Mouse (Mus musculus): ENCODE results near the gene Kirrel3. TPM values are rescaled to one million over a fixed set of nuclear protein-coding genes. Genes with fewer than 3 reads are reported as not detected.

The Kirrel3 gene
- polyA plus RNA-seq, 1 experiment from 2014 or later: 0.23 TPM

DNA sequence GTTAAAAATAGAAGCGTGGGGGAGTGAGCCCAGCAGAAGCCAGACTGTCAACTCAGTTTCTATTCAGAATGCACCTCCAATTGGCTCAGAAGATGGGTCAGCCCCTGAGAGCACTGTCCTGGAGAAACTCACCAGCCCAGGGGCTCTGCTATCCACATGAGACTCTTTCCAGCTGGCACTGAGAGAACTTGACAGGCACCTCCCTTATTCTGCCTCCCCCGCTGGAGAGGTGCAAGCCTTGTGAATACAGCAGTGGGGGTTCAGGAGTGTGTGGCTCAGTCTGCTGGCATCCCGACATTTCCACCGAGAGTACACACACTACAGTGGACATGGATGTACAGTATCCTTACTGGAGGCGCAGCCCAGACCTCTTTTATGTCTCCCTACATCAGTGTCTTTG is 210.0 kb downstream of the Kirrel3 start:
- no peaks in the 10 kb centered on the region for H3K4me1 ChIP-seq (replicated peaks)
- H3K9ac ChIP-seq: no peak overlapping the region
- WGBS (ENCODE audit: insufficient replicate concordance): 55% methylated on average over 5 of the region's 5 CpGs
- DNase-seq (no peak), ATAC-seq (ENCODE audit: low read depth) (no peak)
- no peaks in the 10 kb centered on the region for H3K27me3 ChIP-seq
- H3K4me3 ChIP-seq (replicated peaks): no peak overlapping the region
- no peaks in the 10 kb centered on the region for H3K36me3 ChIP-seq
- no peak overlapping the region for H3K4me2 ChIP-seq
- no peaks in the 10 kb centered on the region for H3K9me3 ChIP-seq (replicated peaks)
- no peak overlapping the region for H3K27ac ChIP-seq

DNA sequence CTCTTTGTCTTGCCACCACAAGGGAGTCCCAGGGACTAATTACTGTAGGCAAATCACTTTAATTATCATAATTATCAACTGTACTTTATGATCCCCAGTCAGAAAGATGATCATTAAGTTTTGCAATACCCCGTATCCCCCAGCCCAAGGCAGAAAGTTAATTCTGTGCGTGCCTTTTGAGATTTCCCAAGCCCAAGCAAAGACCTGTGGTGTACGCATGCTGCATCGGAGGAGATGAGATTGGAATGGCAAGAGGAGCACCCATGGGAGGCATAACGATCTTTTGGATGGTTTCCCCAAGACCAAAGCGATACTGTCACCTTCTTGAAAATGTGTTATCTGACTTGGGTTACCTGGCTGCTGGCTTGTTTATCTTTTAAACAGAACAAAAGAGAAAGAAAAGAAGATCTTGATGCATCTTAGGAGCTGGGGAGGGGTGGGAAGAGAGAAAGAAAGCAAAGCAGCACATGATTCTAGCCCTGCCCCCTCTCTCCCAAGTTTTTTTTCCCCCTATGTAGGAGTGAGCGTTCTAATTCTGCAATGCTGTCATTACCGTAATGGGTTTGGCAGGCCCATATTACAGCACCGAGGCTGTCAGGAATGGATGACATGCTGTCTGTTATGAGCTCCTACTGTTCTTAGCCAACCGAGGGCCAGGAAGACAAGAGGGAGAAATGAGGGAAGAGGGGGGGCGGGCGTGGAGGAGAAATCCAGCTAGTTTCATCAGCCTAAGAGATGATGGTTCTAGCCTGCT is 218.0 kb downstream of the Kirrel3 start:
- 65% methylated on average over 12 of the region's 12 CpGs for WGBS (ENCODE audit: insufficient replicate concordance)
- Histone ChIP-seq H3K9ac (no peak overlapping the region), H3K4me3 (replicated peaks) (no peak overlapping the region), H3K27me3 (no peaks in the 10 kb centered on the region), H3K4me1 (replicated peaks) (no peaks in the 10 kb centered on the region), H3K9me3 (replicated peaks) (no peaks in the 10 kb centered on the region), H3K4me2 (no peak overlapping the region), H3K36me3 (no peaks in the 10 kb centered on the region), H3K27ac (no peak overlapping the region)
- ATAC-seq (ENCODE audit: low read depth) (no peak), DNase-seq (no peak)

- Histone ChIP-seq H3K4me2 (no peak overlapping the region), H3K9me3 (replicated peaks) (no peaks in the 10 kb centered on the region), H3K27ac (no peak overlapping the region), H3K9ac (no peak overlapping the region), H3K27me3 (no peaks in the 10 kb centered on the region), H3K4me3 (replicated peaks) (no peak overlapping the region), H3K4me1 (replicated peaks) (no peaks in the 10 kb centered on the region), H3K36me3 (no peaks in the 10 kb centered on the region)
- ATAC-seq (ENCODE audit: low read depth): no peak
- DNase-seq: no peak
- WGBS (ENCODE audit: insufficient replicate concordance): 46% methylated on average over 2 of the region's 2 CpGs
Observed at GRCm38 (mm10) chr9:34704357-34704756, 218.7 kb downstream of the Kirrel3 start.

GRCm38 (mm10) chr9:34706350-34706873 is 220.7 kb downstream of the Kirrel3 start:
- no peak for DNase-seq

GRCm38 (mm10) chr9:34708691-34709090 is 223.0 kb downstream of the Kirrel3 start:
- Histone ChIP-seq H3K4me2 (no peak overlapping the region), H3K36me3 (no peaks in the 10 kb centered on the region), H3K27ac (no peak overlapping the region), H3K9me3 (replicated peaks) (no peaks in the 10 kb centered on the region), H3K27me3 (no peaks in the 10 kb centered on the region), H3K4me1 (replicated peaks) (no peaks in the 10 kb centered on the region), H3K9ac (no peak overlapping the region), H3K4me3 (replicated peaks) (no peak overlapping the region)
- WGBS (ENCODE audit: insufficient replicate concordance): 52% methylated on average over 6 of the region's 6 CpGs
- ATAC-seq (ENCODE audit: low read depth) (no peak), DNase-seq (no peak)

More at GRCm38 (mm10) chr9:34706350-34706873, 220.7 kb downstream of the Kirrel3 start:
- no peak for ATAC-seq (ENCODE audit: low read depth)
- no peak overlapping the region for H3K4me2 ChIP-seq
- H3K36me3 ChIP-seq: no peaks in the 10 kb centered on the region
- H3K9ac ChIP-seq: no peak overlapping the region
- no peak overlapping the region for H3K27ac ChIP-seq
- 39% methylated on average over 4 of the region's 4 CpGs for WGBS (ENCODE audit: insufficient replicate concordance)
- H3K4me1 ChIP-seq (replicated peaks): no peaks in the 10 kb centered on the region
- no peaks in the 10 kb centered on the region for H3K27me3 ChIP-seq
- H3K9me3 ChIP-seq (replicated peaks): no peaks in the 10 kb centered on the region
- H3K4me3 ChIP-seq (replicated peaks): no peak overlapping the region

DNA sequence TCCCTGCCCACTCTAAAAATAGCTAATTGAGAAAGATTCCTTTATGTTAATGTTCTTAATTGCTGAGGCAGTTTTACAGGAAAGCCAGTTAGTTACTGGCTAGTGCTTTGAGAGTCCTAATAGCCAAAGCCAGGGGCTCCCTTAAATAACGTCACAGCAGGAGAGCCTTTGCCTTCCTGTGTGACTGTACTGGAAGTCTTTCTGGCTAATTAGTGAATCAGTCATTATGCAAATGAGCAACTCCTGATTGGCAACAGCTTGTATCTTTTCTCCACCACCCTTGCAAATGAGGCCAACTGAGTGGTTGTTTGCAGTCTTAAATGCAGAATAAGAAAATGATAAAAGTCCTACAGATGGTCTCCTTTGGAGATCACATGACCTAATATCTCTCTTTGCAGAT is 226.3 kb downstream of the Kirrel3 start:
- ATAC-seq (ENCODE audit: low read depth) (no peak), DNase-seq (no peak)
- Histone ChIP-seq H3K4me1 (replicated peaks) (no peaks in the 10 kb centered on the region), H3K9me3 (replicated peaks) (no peaks in the 10 kb centered on the region), H3K4me2 (no peak overlapping the region), H3K36me3 (no peaks in the 10 kb centered on the region), H3K9ac (no peak overlapping the region), H3K27me3 (no peaks in the 10 kb centered on the region), H3K27ac (no peak overlapping the region), H3K4me3 (replicated peaks) (no peak overlapping the region)
- 17% methylated on average over 1 of the region's 1 CpGs for WGBS (ENCODE audit: insufficient replicate concordance)

GRCm38 (mm10) chr9:34712996-34713395 is 227.3 kb downstream of the Kirrel3 start:
- 59% methylated on average over 4 of the region's 4 CpGs for WGBS (ENCODE audit: insufficient replicate concordance)
- H3K4me3 ChIP-seq (replicated peaks): no peak overlapping the region

DNA sequence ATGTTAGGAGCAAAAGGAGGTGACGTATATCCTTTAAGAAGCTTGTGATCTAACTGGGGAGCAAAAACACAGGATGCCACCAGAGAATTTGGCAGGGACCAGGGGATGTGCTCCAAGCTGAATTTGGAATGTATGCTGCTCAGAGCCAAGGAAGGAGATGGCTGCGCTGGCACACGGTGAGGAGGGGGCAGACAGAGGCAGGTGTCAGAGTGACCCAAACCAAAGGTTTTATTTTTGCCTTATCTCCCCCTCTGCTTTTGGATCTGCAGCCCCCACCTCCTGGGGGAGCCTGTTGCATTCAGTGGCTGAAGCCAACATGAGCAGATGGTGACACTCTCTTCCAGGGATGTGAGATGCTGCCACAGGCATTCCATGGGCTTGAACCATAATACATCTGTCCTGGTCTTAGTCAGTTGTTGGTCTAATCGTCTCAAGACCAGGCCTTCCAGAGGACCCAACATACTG is 227.8 kb downstream of the Kirrel3 start:
- Histone ChIP-seq H3K36me3 (no peaks in the 10 kb centered on the region), H3K4me2 (no peak overlapping the region), H3K4me1 (replicated peaks) (no peaks in the 10 kb centered on the region), H3K4me3 (replicated peaks) (no peak overlapping the region), H3K27me3 (no peaks in the 10 kb centered on the region), H3K27ac (no peak overlapping the region), H3K9ac (no peak overlapping the region), H3K9me3 (replicated peaks) (no peaks in the 10 kb centered on the region)
- 68% methylated on average over 4 of the region's 4 CpGs for WGBS (ENCODE audit: insufficient replicate concordance)
- no peak for DNase-seq
- no peak for ATAC-seq (ENCODE audit: low read depth)

More at GRCm38 (mm10) chr9:34712996-34713395, 227.3 kb downstream of the Kirrel3 start:
- Histone ChIP-seq H3K4me2 (no peak overlapping the region), H3K4me1 (replicated peaks) (no peaks in the 10 kb centered on the region), H3K9me3 (replicated peaks) (no peaks in the 10 kb centered on the region), H3K9ac (no peak overlapping the region), H3K27me3 (no peaks in the 10 kb centered on the region), H3K27ac (no peak overlapping the region), H3K36me3 (no peaks in the 10 kb centered on the region)
- ATAC-seq (ENCODE audit: low read depth): no peak
- no peak for DNase-seq

- Histone ChIP-seq H3K27me3 (no peaks in the 10 kb centered on the region), H3K36me3 (no peaks in the 10 kb centered on the region), H3K27ac (no peak overlapping the region), H3K9ac (no peak overlapping the region), H3K9me3 (replicated peaks) (no peaks in the 10 kb centered on the region), H3K4me3 (replicated peaks) (no peak overlapping the region), H3K4me1 (replicated peaks) (no peaks in the 10 kb centered on the region), H3K4me2 (no peak overlapping the region)
- ATAC-seq (ENCODE audit: low read depth) (no peak), DNase-seq (no peak)
- WGBS (ENCODE audit: insufficient replicate concordance): 49% methylated on average over 3 of the region's 3 CpGs
Observed at GRCm38 (mm10) chr9:34714996-34715619, 229.4 kb downstream of the Kirrel3 start.

GRCm38 (mm10) chr9:34716476-34716875 is 230.8 kb downstream of the Kirrel3 start:
- no peaks in the 10 kb centered on the region for H3K27me3 ChIP-seq
- H3K4me1 ChIP-seq (replicated peaks): no peaks in the 10 kb centered on the region
- no peak overlapping the region for H3K4me2 ChIP-seq
- 55% methylated on average over 2 of the region's 2 CpGs for WGBS (ENCODE audit: insufficient replicate concordance)
- H3K9me3 ChIP-seq (replicated peaks): no peaks in the 10 kb centered on the region
- no peak overlapping the region for H3K9ac ChIP-seq
- no peaks in the 10 kb centered on the region for H3K36me3 ChIP-seq
- ATAC-seq (ENCODE audit: low read depth): no peak
- no peak overlapping the region for H3K4me3 ChIP-seq (replicated peaks)
- H3K27ac ChIP-seq: no peak overlapping the region
- DNase-seq: no peak

GRCm38 (mm10) chr9:34721478-34722197 is 235.9 kb downstream of the Kirrel3 start:
- ATAC-seq (ENCODE audit: low read depth) (no peak), DNase-seq (no peak)
- H3K4me1 ChIP-seq (replicated peaks): no peaks in the 10 kb centered on the region
- H3K36me3 ChIP-seq: no peaks in the 10 kb centered on the region
- no peak overlapping the region for H3K27ac ChIP-seq
- no peaks in the 10 kb centered on the region for H3K27me3 ChIP-seq
- 38% methylated on average over 6 of the region's 6 CpGs for WGBS (ENCODE audit: insufficient replicate concordance)
- H3K9ac ChIP-seq: no peak overlapping the region
- no peak overlapping the region for H3K4me3 ChIP-seq (replicated peaks)
- H3K4me2 ChIP-seq: no peak overlapping the region
- no peaks in the 10 kb centered on the region for H3K9me3 ChIP-seq (replicated peaks)

Measured in liver, embryonic 13.5 days (tissue).